Mouse (Mus musculus) megakaryocyte-erythroid progenitor cell, adult 5 weeks (primary cell): ENCODE data around the gene Pde3a. TPM values are rescaled to one million over a fixed set of nuclear protein-coding genes. Genes with fewer than 3 reads are reported as not detected.

Experiments
- polyA plus RNA-seq: library from polyadenylated mRNA; stranded (reverse); fragments of >175 nt; gene quantifications from 2 replicates; pipeline ENCODE4 v1.2.3, GENCODE M21; 2012

The Pde3a gene
- polyA plus RNA-seq: 0.09 and 0.25 TPM in 2 replicates

DNA sequence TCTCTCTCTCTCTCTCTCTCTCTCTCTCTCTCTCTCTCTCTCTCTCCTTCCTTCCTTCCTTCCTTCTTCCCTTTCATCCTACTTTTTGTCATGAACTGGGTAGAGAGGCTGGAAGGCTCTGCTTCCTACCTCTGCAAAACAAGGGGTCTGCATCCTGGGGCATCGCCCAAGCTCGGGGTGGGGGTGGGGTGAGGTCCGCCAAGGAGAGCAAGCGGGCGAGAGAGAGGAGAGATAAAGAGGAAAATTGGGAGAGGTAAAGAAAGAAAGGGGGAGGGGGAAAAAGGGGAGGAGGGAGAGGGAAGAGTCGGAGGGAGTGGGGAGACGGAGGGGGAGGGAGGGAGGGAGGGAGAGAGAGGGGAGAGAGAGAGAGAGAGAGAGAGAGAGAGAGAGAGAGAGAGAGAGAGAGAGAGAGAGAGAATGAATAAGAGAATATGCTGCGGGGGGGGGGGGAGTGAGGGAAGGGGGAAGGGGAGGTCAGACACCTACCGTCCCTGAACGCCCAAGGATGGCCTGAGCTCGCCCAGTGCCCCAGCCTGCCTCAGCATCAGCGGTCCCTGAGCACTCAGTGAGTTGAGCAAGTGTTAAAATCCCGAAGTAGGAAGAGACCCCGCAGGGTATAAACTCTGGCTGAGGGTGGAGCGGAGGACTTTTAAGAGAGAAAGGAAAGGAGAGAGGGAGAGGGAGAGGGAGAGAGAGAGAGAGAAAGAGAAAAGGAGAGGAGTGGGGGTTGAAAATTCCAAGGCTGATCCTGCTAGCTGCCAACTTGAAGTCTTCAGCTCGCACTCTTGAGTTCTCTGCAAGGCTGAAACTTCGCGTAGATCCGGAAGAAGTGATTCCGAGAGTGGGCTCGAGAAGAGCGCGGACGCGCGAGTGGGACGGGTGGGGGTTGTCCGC lies at the start of gene Pde3a:
TSS of gene Pde3a (plus strand) at position 579 of the 894 bp plus-strand sequence.

GRCm38 (mm10) chr6:141523747-141524640 lies 274.9 kb downstream of the Pde3a start, which contains the start of gene Slco1c1:
Gene Slco1c1, plus strand, starts transcription at chr6:141524368.

